Mouse (Mus musculus): ENCODE data around the gene Olfr479. TPM values are rescaled to one million over a fixed set of nuclear protein-coding genes. Genes with fewer than 3 reads are reported as not detected.
"Not testable (repeated sequence)": the region's sequence is repeated elsewhere in the genome, so short reads cannot be mapped to it uniquely, and the experiment has no call there.

Gene Olfr479
- polyA plus RNA-seq (2014; fragmentation: Nextera tagmentation; extraction: Ambion mirVana): not detected in 2 replicates

DNA sequence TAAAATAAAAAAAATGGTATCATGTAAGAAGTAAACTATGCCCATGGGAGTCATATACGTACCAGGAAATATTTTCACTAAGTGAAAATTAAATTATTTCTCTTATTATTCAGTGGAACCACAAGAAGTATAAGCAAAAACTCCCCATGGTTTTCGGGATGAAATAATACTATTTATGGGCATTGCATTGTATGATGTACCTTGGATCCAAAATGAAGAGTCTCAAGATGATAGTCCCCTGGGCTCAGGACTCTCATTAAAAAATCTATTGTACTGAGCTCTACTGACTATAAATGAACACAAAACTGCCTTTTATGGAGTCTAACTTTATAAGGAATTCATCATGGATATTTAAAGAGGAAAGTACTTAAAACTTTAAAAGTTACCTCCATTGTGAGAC is at the start of gene Olfr479:
Gene Olfr479, plus strand, starts transcription at position 301 of the 400 bp plus-strand sequence.
- H3K36me3 ChIP-seq (ENCODE audit: control insufficient read depth, insufficient read depth, low read length): no peaks in the 10 kb centered on the region
- no peaks in the 10 kb centered on the region for H3K4me1 ChIP-seq (ENCODE audit: control insufficient read depth, insufficient read depth, low read length)
- ATAC-seq (ENCODE audit: low FRiP score, low TSS enrichment): no peak
- H3K27me3 ChIP-seq (ENCODE audit: control insufficient read depth, insufficient read depth, low read length): no peaks in the 10 kb centered on the region
- H3K4me2 ChIP-seq (replicated peaks; ENCODE audit: low read depth, low read length): no peak within 1 kb of the TSS
- H3K4me3 ChIP-seq (ENCODE audit: low read length): no peak within 1 kb of the TSS
- H3K27ac ChIP-seq (ENCODE audit: low read depth, low read length): no peak within 1 kb of the TSS
- WGBS: 92% methylated on average over 2 of the region's 2 CpGs
- no peak within 1 kb of the TSS for H3K9ac ChIP-seq (ENCODE audit: low read depth, low read length)
- no peaks in the 10 kb centered on the region for H3K9me3 ChIP-seq (ENCODE audit: control insufficient read depth, low read length)

DNA sequence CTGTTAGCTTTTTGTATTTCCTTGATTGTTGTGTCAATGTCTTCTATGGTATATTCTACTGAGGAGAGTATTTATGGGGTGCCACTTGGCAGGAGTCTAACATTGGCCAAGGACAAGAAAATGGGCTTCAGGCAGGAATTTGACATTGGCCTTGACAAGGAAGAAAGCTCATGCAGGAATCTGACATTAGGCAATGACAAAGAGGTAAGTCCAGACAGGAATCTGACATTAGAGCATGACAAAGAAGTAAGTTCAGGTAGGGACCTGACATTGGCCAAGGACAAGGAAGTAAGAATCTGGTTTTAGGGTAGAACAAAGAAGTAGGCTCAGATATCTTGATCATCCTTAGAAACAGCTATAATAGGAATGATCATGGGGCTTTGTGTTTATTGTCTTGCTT is 36.2 kb upstream of the Olfr479 start:
- not testable (repeated sequence) for H3K36me3 ChIP-seq (ENCODE audit: control insufficient read depth, insufficient read depth, low read length); H3K9me3 ChIP-seq (ENCODE audit: control insufficient read depth, low read length); H3K9ac ChIP-seq (ENCODE audit: low read depth, low read length); H3K27ac ChIP-seq (ENCODE audit: low read depth, low read length); H3K4me2 ChIP-seq (replicated peaks; ENCODE audit: low read depth, low read length); ATAC-seq (ENCODE audit: low FRiP score, low TSS enrichment); H3K27me3 ChIP-seq (ENCODE audit: control insufficient read depth, insufficient read depth, low read length); H3K4me1 ChIP-seq (ENCODE audit: control insufficient read depth, insufficient read depth, low read length); H3K4me3 ChIP-seq (ENCODE audit: low read length)

DNA sequence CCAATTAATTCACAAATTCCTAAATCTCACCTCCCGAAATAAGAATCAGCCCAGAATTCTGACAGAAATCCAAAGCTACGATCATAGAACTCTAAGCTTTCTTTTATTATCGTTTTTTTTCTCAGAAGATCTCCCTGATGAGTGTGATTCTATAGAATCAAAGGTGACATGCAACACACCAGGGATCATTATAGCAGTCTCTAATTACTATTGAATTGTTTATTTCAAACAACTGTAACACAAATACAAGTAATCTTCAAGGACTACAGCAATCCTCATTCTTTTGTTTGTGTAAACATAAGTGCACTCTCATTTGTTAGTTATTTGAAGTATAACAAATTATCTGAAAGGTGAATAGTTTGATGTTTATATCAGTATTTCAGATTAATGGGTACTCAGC is 16.6 kb upstream of the Olfr479 start, which contains the start of gene Olfr478:
Gene Olfr478, minus strand, starts transcription at position 101 of the 400 bp plus-strand sequence.
- no peak within 1 kb of the TSS for H3K9ac ChIP-seq (ENCODE audit: low read depth, low read length)
- 85% methylated on average over 3 of the region's 3 CpGs for WGBS

DNA sequence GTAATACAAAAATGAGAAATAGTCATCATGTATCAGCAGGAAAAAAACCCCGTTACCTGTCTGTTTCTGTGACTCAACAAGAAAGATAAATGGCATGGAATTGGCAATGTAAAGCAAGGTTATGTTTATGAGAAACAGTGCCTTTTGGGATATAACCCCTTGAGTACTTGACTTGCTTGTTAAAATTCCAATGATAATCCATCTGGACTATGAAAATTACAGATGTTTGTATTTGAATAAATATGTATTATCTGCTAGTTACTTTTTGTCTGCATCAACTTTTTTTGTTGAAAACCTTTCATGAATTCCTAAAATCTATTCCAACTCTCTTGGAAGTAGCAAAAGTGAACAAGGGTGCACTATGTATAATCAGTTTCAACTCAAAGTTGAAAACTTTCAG is 16.8 kb downstream of the Olfr479 start, which contains the start of gene Olfr480:
Gene Olfr480, minus strand, starts transcription at position 101 of the 400 bp plus-strand sequence.
- Histone ChIP-seq H3K4me1 (ENCODE audit: control insufficient read depth, insufficient read depth, low read length) (no peaks in the 10 kb centered on the region), H3K27ac (ENCODE audit: low read depth, low read length) (no peak within 1 kb of the TSS), H3K4me3 (ENCODE audit: low read length) (no peak within 1 kb of the TSS), H3K27me3 (ENCODE audit: control insufficient read depth, insufficient read depth, low read length) (no peaks in the 10 kb centered on the region), H3K36me3 (ENCODE audit: control insufficient read depth, insufficient read depth, low read length) (no peaks in the 10 kb centered on the region), H3K9ac (ENCODE audit: low read depth, low read length) (no peak within 1 kb of the TSS), H3K9me3 (ENCODE audit: control insufficient read depth, low read length) (no peaks in the 10 kb centered on the region), H3K4me2 (replicated peaks; ENCODE audit: low read depth, low read length) (no peak within 1 kb of the TSS)
- 85% methylated on average over 1 of the region's 1 CpGs for WGBS
- no peak for ATAC-seq (ENCODE audit: low FRiP score, low TSS enrichment)

More for the DNA sequence above, 16.6 kb upstream of the Olfr479 start, which contains the start of gene Olfr478:
- Histone ChIP-seq H3K9me3 (ENCODE audit: control insufficient read depth, low read length) (no peaks in the 10 kb centered on the region), H3K27ac (ENCODE audit: low read depth, low read length) (no peak within 1 kb of the TSS), H3K4me2 (replicated peaks; ENCODE audit: low read depth, low read length) (no peak within 1 kb of the TSS), H3K27me3 (ENCODE audit: control insufficient read depth, insufficient read depth, low read length) (no peaks in the 10 kb centered on the region), H3K4me3 (ENCODE audit: low read length) (no peak within 1 kb of the TSS), H3K4me1 (ENCODE audit: control insufficient read depth, insufficient read depth, low read length) (no peaks in the 10 kb centered on the region), H3K36me3 (ENCODE audit: control insufficient read depth, insufficient read depth, low read length) (no peaks in the 10 kb centered on the region)
- no peak for ATAC-seq (ENCODE audit: low FRiP score, low TSS enrichment)

DNA sequence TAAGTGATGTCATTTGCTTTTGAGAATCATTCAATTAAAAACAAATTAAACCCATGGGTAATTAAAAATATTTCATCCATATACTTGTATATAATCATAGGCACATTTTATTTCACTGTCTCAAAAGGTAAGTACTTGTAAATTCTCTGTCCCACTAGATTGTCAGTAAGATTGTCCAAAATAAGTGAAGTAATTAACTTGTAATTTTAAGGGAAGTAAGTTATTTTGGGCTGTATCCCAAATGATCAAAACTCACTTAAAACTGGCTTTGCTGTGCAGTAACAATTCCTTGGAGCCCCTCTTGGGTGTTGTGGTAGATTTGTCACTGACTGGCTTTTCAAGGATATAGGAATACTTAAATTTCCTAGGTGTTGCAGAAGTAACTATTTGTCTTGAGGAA is 29.1 kb downstream of the Olfr479 start, which contains the start of gene Olfr481:
Gene Olfr481, plus strand, starts transcription at position 301 of the 400 bp plus-strand sequence.
- Histone ChIP-seq H3K4me2 (replicated peaks; ENCODE audit: low read depth, low read length) (no peak within 1 kb of the TSS), H3K27ac (ENCODE audit: low read depth, low read length) (no peak within 1 kb of the TSS), H3K9ac (ENCODE audit: low read depth, low read length) (no peak within 1 kb of the TSS), H3K4me1 (ENCODE audit: control insufficient read depth, insufficient read depth, low read length) (no peaks in the 10 kb centered on the region), H3K36me3 (ENCODE audit: control insufficient read depth, insufficient read depth, low read length) (no peaks in the 10 kb centered on the region), H3K4me3 (ENCODE audit: low read length) (no peak within 1 kb of the TSS), H3K27me3 (ENCODE audit: control insufficient read depth, insufficient read depth, low read length) (no peaks in the 10 kb centered on the region), H3K9me3 (ENCODE audit: control insufficient read depth, low read length) (no peaks in the 10 kb centered on the region)
- ATAC-seq (ENCODE audit: low FRiP score, low TSS enrichment): no peak

DNA sequence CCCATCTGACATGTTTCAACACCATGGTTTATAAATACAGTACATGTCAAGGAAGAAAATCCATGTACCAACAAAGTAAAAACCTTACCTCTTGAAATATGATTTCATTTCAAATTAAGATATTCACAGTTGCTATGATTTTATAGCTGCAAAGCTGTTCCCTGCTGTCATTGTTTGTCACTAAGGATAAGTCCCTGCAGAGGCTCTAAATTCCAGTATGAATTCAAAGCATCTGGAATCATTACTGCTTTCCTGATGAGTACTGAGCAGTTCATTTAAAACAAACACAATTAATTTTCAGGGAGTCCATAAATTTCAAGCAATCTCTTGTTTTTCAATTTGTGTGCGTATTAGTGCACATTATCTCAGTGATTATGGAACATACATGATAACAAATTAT is 47.0 kb downstream of the Olfr479 start, which contains the start of gene Olfr482:
Gene Olfr482, minus strand, starts transcription at position 101 of the 400 bp plus-strand sequence.
- no peak for ATAC-seq (ENCODE audit: low FRiP score, low TSS enrichment)
- no peaks in the 10 kb centered on the region for H3K27me3 ChIP-seq (ENCODE audit: control insufficient read depth, insufficient read depth, low read length)
- H3K27ac ChIP-seq (ENCODE audit: low read depth, low read length): no peak within 1 kb of the TSS
- no peaks in the 10 kb centered on the region for H3K36me3 ChIP-seq (ENCODE audit: control insufficient read depth, insufficient read depth, low read length)
- H3K4me1 ChIP-seq (ENCODE audit: control insufficient read depth, insufficient read depth, low read length): no peaks in the 10 kb centered on the region
- no peaks in the 10 kb centered on the region for H3K9me3 ChIP-seq (ENCODE audit: control insufficient read depth, low read length)
- H3K9ac ChIP-seq (ENCODE audit: low read depth, low read length): no peak within 1 kb of the TSS
- H3K4me3 ChIP-seq (ENCODE audit: low read length): no peak within 1 kb of the TSS
- whole genome bisulfite sequencing: 77% methylated on average over 1 of the region's 1 CpGs
- H3K4me2 ChIP-seq (replicated peaks; ENCODE audit: low read depth, low read length): no peak within 1 kb of the TSS

DNA sequence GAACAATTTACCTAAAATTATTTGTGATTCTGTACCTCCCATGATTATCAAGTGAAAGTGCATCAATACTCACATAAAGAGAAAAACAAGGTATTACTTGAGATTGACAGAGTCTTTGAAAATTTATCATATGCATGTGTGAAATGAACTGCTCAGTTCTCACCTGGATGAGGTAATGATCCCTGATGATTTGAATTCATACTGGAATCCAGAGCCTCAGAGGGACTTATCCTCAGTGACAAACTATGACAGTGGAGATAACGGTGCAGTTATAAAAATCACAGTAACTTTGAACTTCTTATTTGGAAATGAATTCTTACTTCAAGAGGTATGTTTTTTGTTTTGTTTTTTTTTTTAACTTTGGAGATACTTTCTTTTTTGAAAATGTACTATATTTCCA is 50.1 kb downstream of the Olfr479 start, which contains the start of gene Olfr483:
Gene Olfr483, plus strand, starts transcription at position 301 of the 400 bp plus-strand sequence.
- no peaks in the 10 kb centered on the region for H3K36me3 ChIP-seq (ENCODE audit: control insufficient read depth, insufficient read depth, low read length)
- no peaks in the 10 kb centered on the region for H3K9me3 ChIP-seq (ENCODE audit: control insufficient read depth, low read length)
- no peaks in the 10 kb centered on the region for H3K27me3 ChIP-seq (ENCODE audit: control insufficient read depth, insufficient read depth, low read length)
- no peak for ATAC-seq (ENCODE audit: low FRiP score, low TSS enrichment)
- H3K4me1 ChIP-seq (ENCODE audit: control insufficient read depth, insufficient read depth, low read length): no peaks in the 10 kb centered on the region
- 86% methylated on average over 1 of the region's 1 CpGs for WGBS
- no peak within 1 kb of the TSS for H3K9ac ChIP-seq (ENCODE audit: low read depth, low read length)
- H3K27ac ChIP-seq (ENCODE audit: low read depth, low read length): no peak within 1 kb of the TSS
- no peak within 1 kb of the TSS for H3K4me3 ChIP-seq (ENCODE audit: low read length)
- no peak within 1 kb of the TSS for H3K4me2 ChIP-seq (replicated peaks; ENCODE audit: low read depth, low read length)

Other genes with a start within 250 kb of the Olfr479 start
- gene Ovch2, start 249.5 kb upstream of the Olfr479 start, polyA plus RNA-seq (2014; fragmentation: Nextera tagmentation; extraction: Ambion mirVana): not detected in 2 replicates
- gene Olfr467, start 238.4 kb upstream of the Olfr479 start, polyA plus RNA-seq (2014; fragmentation: Nextera tagmentation; extraction: Ambion mirVana): not detected in 2 replicates
- not detected in 2 replicates for gene Olfr469, start 225.2 kb upstream of the Olfr479 start, polyA plus RNA-seq (2014; fragmentation: Nextera tagmentation; extraction: Ambion mirVana)
- not detected in 2 replicates for gene Olfr470, start 203.2 kb upstream of the Olfr479 start, polyA plus RNA-seq (2014; fragmentation: Nextera tagmentation; extraction: Ambion mirVana)
- not detected in 2 replicates for gene Olfr472, start 152.8 kb upstream of the Olfr479 start, polyA plus RNA-seq (2014; fragmentation: Nextera tagmentation; extraction: Ambion mirVana)
- not detected in 2 replicates for gene Olfr473, start 120.2 kb upstream of the Olfr479 start, polyA plus RNA-seq (2014; fragmentation: Nextera tagmentation; extraction: Ambion mirVana)
- not detected in 2 replicates for gene Olfr474, start 96.0 kb upstream of the Olfr479 start, polyA plus RNA-seq (2014; fragmentation: Nextera tagmentation; extraction: Ambion mirVana)
- not detected in 2 replicates for gene Olfr476, start 85.9 kb upstream of the Olfr479 start, polyA plus RNA-seq (2014; fragmentation: Nextera tagmentation; extraction: Ambion mirVana)
- not detected in 2 replicates for gene Olfr477, start 64.0 kb upstream of the Olfr479 start, polyA plus RNA-seq (2014; fragmentation: Nextera tagmentation; extraction: Ambion mirVana)
- gene Olfr478, start 16.7 kb upstream of the Olfr479 start, polyA plus RNA-seq (2014; fragmentation: Nextera tagmentation; extraction: Ambion mirVana): not detected in 2 replicates
- gene Olfr480, start 16.7 kb downstream of the Olfr479 start, polyA plus RNA-seq (2014; fragmentation: Nextera tagmentation; extraction: Ambion mirVana): not detected in 2 replicates
- gene Olfr481, start 29.2 kb downstream of the Olfr479 start, polyA plus RNA-seq (2014; fragmentation: Nextera tagmentation; extraction: Ambion mirVana): not detected in 2 replicates
- 0.09 TPM in 1 of 2 replicates, not detected in the other for gene Olfr482, start 46.9 kb downstream of the Olfr479 start, polyA plus RNA-seq (2014; fragmentation: Nextera tagmentation; extraction: Ambion mirVana)
- gene Olfr483, start 50.2 kb downstream of the Olfr479 start, polyA plus RNA-seq (2014; fragmentation: Nextera tagmentation; extraction: Ambion mirVana): not detected in 2 replicates
- not detected in 2 replicates for gene Olfr484, start 76.8 kb downstream of the Olfr479 start, polyA plus RNA-seq (2014; fragmentation: Nextera tagmentation; extraction: Ambion mirVana)
- gene Olfr485, start 109.2 kb downstream of the Olfr479 start, polyA plus RNA-seq (2014; fragmentation: Nextera tagmentation; extraction: Ambion mirVana): not detected in 2 replicates
- gene Olfr486, start 122.0 kb downstream of the Olfr479 start, polyA plus RNA-seq (2014; fragmentation: Nextera tagmentation; extraction: Ambion mirVana): not detected in 2 replicates
- gene Olfr487, start 163.9 kb downstream of the Olfr479 start, polyA plus RNA-seq (2014; fragmentation: Nextera tagmentation; extraction: Ambion mirVana): not detected in 2 replicates
- not detected in 2 replicates for gene Olfr488, start 207.7 kb downstream of the Olfr479 start, polyA plus RNA-seq (2014; fragmentation: Nextera tagmentation; extraction: Ambion mirVana)
- gene Olfr490, start 238.2 kb downstream of the Olfr479 start, polyA plus RNA-seq (2014; fragmentation: Nextera tagmentation; extraction: Ambion mirVana): not detected in 2 replicates